7 mouse cellular contexts compared by ENCODE assay signal in genomic region chr7:66250030-66250429, GRCm38 (mm10).
DNase-seq lines count a peak whose midpoint lies in the region; ATAC-seq and TF ChIP-seq lines count a peak whose summit lies in the region.

No protein-coding gene starts in this region.

- 39% methylated on average over 6 of the region's 6 CpGs for WGBS in cerebellum, adult 2 months
- 29% methylated on average over 6 of the region's 6 CpGs for WGBS in hindbrain, embryonic 14.5 days
- WGBS in small intestine, adult 2 months: 9% methylated on average over 6 of the region's 6 CpGs

- H3K36me3 ChIP-seq in hindbrain, embryonic 14.5 days (replicated peaks; ENCODE audit: control insufficient read depth, insufficient read depth): no peaks in the 10 kb centered on the region
- H3K36me3 ChIP-seq in small intestine, adult 2 months (ENCODE audit: control insufficient read depth, insufficient read depth, low read length): no peaks in the 10 kb centered on the region

- no peak overlapping the region for H3K4me3 ChIP-seq in cerebellum, adult 2 months (replicated peaks; ENCODE audit: insufficient read depth, low read depth, low read length)
- H3K4me3 ChIP-seq in hindbrain, embryonic 14.5 days (replicated peaks; ENCODE audit: low read length): no peak overlapping the region
- no peak overlapping the region for H3K4me3 ChIP-seq in small intestine, adult 2 months (ENCODE audit: low read depth, low read length)

- H3K27me3 ChIP-seq in cerebellum, adult 2 months (ENCODE audit: control insufficient read depth, insufficient read depth, low read length): no peaks in the 10 kb centered on the region
- H3K27me3 ChIP-seq in hindbrain, embryonic 14.5 days (ENCODE audit: control insufficient read depth, insufficient read depth, low read length): no peaks in the 10 kb centered on the region
- no peaks in the 10 kb centered on the region for H3K27me3 ChIP-seq in small intestine, adult 2 months (ENCODE audit: control insufficient read depth, insufficient read depth, low read length)

- no peak overlapping the region for H3K4me2 ChIP-seq in hindbrain, embryonic 14.5 days (replicated peaks)

- no peak for TF ChIP-seq POLR2A in cerebellum, adult 2 months (IDR thresholded peaks at IDR 0.05; ENCODE audit: borderline replicate concordance, insufficient read depth, low read length)
- no peak for TF ChIP-seq POLR2A in small intestine, adult 2 months (IDR thresholded peaks at IDR 0.05; ENCODE audit: low read depth, low read length)

- peak; percentile 49 for TF ChIP-seq CTCF in cerebellum, adult 2 months (IDR thresholded peaks at IDR 0.05; ENCODE audit: borderline replicate concordance, insufficient read depth, low read depth, low read length)
- TF ChIP-seq CTCF in small intestine, adult 2 months (IDR thresholded peaks at IDR 0.05; ENCODE audit: extremely low read depth, insufficient read length, insufficient replicate concordance, low read depth, low read length): peak; percentile 86

- no peak overlapping the region for H3K9ac ChIP-seq in hindbrain, embryonic 14.5 days

- peak; percentile 56 for DNase-seq in R1 (ENCODE audit: low read depth, low spot score)
- DNase-seq in cerebellum, adult 2 months: peak; percentile 53 to 63
- DNase-seq in hindbrain, embryonic 14.5 days (ENCODE audit: low spot score): peak; percentile 69
- peak; percentile 71 to 78 for DNase-seq in layer of hippocampus, postnatal 36 days
- peak; percentile 90 for DNase-seq in lung, postnatal 14 days

- no peak overlapping the region for H3K27ac ChIP-seq in cerebellum, adult 2 months (ENCODE audit: insufficient read depth, low read length)
- H3K27ac ChIP-seq in hindbrain, embryonic 14.5 days: no peak overlapping the region
- H3K27ac ChIP-seq in small intestine, adult 2 months (ENCODE audit: insufficient read depth, low read depth, low read length): no peak overlapping the region

- ATAC-seq in frontal cortex, adult (ENCODE audit: low TSS enrichment): peak; percentile 91
- peak; percentile 25; the same call in 1 of the 2 replicates for ATAC-seq in hindbrain, embryonic 14.5 days (ENCODE audit: low FRiP score)

- H3K9me3 ChIP-seq in hindbrain, embryonic 14.5 days (ENCODE audit: control insufficient read depth, low read length): no peaks in the 10 kb centered on the region

- peaks cover 6% of the 10 kb centered on the region; the same call in 1 of the 2 replicates for H3K4me1 ChIP-seq in cerebellum, adult 2 months (ENCODE audit: control insufficient read depth, insufficient read depth, low read length)
- H3K4me1 ChIP-seq in hindbrain, embryonic 14.5 days (replicated peaks; ENCODE audit: control insufficient read depth, insufficient read depth, low read length): peaks cover 23% of the 10 kb centered on the region
- H3K4me1 ChIP-seq in small intestine, adult 2 months (ENCODE audit: control insufficient read depth, insufficient read depth, insufficient read length, low read length): no peaks in the 10 kb centered on the region
